Mouse (Mus musculus) bone marrow, adult 2 months (tissue): ENCODE results near the gene Mvb12b. TPM values are rescaled to one million over a fixed set of nuclear protein-coding genes. Genes with fewer than 3 reads are reported as not detected.

Experiments
- H3K27ac ChIP-seq: fragments of 200-500 bp; 2 replicates; pipeline ENCODE4 v1.5.1; 2012; ENCODE audit warnings: low read depth, mild to moderate bottlenecking, control low read depth, inconsistent platforms, low read length; ENCODE audit not compliant: control insufficient read depth, poor library complexity, insufficient read depth
- H3K4me1 ChIP-seq: fragments of 200-500 bp; 2 replicates; pipeline ENCODE4 v1.6.1; 2011; ENCODE audit warnings: low read length; ENCODE audit not compliant: control insufficient read depth, insufficient read depth
- H3K4me3 ChIP-seq: fragments of 200-500 bp; replicated peaks from 2 replicates; pipeline ENCODE3; 2011; ENCODE audit warnings: mild to moderate bottlenecking, low read depth, low read length, control low read depth; ENCODE audit not compliant: control insufficient read depth
- CTCF ChIP-seq: fragments of 200-500 bp; IDR thresholded peaks from 2 replicates; pipeline ENCODE4 v1.5.1; 2011; ENCODE audit warnings: low read length, control low read depth; ENCODE audit not compliant: control insufficient read depth, insufficient read depth
- POLR2A ChIP-seq: fragments of 200-500 bp; IDR thresholded peaks from 2 replicates; pipeline ENCODE4 v1.6.1; 2011; ENCODE audit warnings: low read depth, mild to moderate bottlenecking, control low read depth, low read length, borderline replicate concordance; ENCODE audit not compliant: control insufficient read depth
- WGBS: fragments of 180-500 bp; shearing (Covaris S2); methylation state at CpG from one replicate; pipeline ENCODE4 v1.1.7; 2018; 5-methylcytosine and 5-hydroxymethylcytosine counted together
- polyA plus RNA-seq: library from polyadenylated mRNA; stranded (reverse); fragments of >200 nt; gene quantifications from 2 replicates; pipeline ENCODE4 v1.2.4, GENCODE M21; 2011; ENCODE audit warnings: low replicate concordance; ENCODE audit not compliant: missing spikeins, insufficient read depth, insufficient read length

The Mvb12b gene
- polyA plus RNA-seq, 1 experiment = 38.3 TPM

GRCm38 (mm10) chr2:33718561-33718960 is 169.2 kb downstream of the Mvb12b start:
- WGBS = 70% methylated on average over 6 of the region's 6 CpGs
- Histone ChIP-seq H3K4me1 (no peaks in the 10 kb centered on the region), H3K27ac (no peak overlapping the region), H3K4me3 (no peak overlapping the region)
- TF ChIP-seq CTCF = no peak
- TF ChIP-seq POLR2A = no peak

GRCm38 (mm10) chr2:33717821-33718351 is 169.9 kb downstream of the Mvb12b start:
- H3K4me1 ChIP-seq = no peaks in the 10 kb centered on the region
- no peak overlapping the region for H3K4me3 ChIP-seq
- WGBS = 56% methylated on average over 21 of the region's 21 CpGs
- TF ChIP-seq CTCF (no peak), POLR2A (no peak)
- no peak overlapping the region; the same call in 1 of the 2 replicates for H3K27ac ChIP-seq

GRCm38 (mm10) chr2:33717378-33717777 is 170.4 kb downstream of the Mvb12b start:
- WGBS = 66% methylated on average over 11 of the region's 11 CpGs

DNA sequence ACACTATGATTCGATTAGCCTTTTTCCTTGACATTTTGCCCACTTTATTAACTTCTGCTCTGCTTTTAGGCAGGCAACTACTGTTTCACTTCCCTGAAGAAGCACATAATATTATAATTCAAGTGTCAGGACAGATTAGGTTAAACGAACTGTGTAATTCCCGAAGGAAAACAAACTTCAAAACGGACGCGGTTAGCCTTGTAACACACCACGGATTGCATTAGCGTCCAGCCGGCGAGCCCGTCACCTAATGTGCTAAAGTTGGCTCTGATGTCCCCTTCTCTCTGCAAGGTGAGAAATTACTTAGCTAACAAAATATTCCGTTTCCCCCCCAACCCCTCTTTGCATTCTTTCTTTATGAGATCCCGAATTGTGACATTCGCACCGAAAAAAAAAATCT is 170.9 kb downstream of the Mvb12b start:
- no peak for TF ChIP-seq CTCF
- TF ChIP-seq POLR2A = no peak
- no peak overlapping the region for H3K4me3 ChIP-seq
- WGBS = 74% methylated on average over 15 of the region's 15 CpGs
- H3K27ac ChIP-seq = no peak overlapping the region
- no peaks in the 10 kb centered on the region for H3K4me1 ChIP-seq

More at GRCm38 (mm10) chr2:33717378-33717777, 170.4 kb downstream of the Mvb12b start:
- TF ChIP-seq CTCF (no peak), POLR2A (no peak)
- Histone ChIP-seq H3K27ac (no peak overlapping the region), H3K4me3 (no peak overlapping the region), H3K4me1 (no peaks in the 10 kb centered on the region)

DNA sequence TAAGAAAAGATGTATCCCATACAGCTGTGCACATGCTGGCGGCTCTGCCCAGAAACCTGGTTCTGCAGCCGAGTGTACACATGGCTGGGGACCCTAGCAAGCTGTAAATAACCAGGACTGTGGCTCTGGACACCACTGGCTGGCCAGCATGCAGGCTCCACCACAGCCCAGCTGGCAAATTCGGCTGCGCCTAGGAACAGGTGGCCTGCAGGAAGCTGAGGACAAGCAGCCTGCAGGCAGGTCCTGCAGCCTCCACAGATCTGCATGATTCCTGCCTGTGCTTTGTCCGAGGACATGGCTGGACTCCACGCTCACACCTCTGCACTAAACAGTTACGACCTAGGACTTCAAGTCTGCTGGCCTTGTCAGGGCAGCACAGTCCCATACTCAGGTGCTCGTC is 172.8 kb downstream of the Mvb12b start:
- WGBS = 70% methylated on average over 8 of the region's 8 CpGs
- Histone ChIP-seq H3K4me1 (no peaks in the 10 kb centered on the region), H3K27ac (no peak overlapping the region), H3K4me3 (no peak overlapping the region)
- TF ChIP-seq POLR2A (no peak), CTCF (no peak)

DNA sequence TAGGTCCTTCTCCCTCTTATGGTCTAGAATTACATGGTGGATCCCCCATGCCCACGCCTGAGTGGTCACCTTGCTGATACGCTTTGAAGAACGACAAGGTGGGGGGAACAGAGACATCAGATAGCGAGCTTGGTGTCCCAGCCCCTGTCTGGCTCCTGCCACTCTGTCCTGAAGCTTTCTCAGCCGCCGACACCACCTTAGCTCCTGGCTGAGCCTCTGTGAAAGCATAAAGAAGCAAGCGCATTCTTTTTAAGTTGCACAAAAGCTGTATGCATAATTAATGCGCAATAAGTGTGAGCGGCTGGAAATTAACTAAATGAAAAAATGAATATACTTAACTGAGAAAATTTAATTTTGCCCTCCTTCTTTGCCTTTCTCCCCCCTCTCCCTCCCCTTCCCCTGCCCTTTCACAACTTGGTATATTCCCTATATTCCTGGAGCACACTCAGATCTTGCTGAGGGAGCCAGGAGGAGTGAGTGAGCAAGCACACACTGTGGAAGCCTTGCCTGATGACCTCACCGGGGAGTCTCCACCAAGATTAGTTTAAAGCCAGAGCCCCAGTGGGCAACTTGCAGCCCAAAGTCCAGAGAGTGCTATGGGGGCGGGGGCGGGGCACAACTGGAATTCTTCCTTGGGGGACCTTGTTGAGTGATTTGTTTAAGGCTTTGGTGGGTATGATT is 174.0 kb downstream of the Mvb12b start:
- no peak overlapping the region for H3K27ac ChIP-seq
- no peak overlapping the region for H3K4me3 ChIP-seq
- no peaks in the 10 kb centered on the region for H3K4me1 ChIP-seq
- no peak for TF ChIP-seq POLR2A
- no peak for TF ChIP-seq CTCF
- WGBS = 73% methylated on average over 12 of the region's 12 CpGs

DNA sequence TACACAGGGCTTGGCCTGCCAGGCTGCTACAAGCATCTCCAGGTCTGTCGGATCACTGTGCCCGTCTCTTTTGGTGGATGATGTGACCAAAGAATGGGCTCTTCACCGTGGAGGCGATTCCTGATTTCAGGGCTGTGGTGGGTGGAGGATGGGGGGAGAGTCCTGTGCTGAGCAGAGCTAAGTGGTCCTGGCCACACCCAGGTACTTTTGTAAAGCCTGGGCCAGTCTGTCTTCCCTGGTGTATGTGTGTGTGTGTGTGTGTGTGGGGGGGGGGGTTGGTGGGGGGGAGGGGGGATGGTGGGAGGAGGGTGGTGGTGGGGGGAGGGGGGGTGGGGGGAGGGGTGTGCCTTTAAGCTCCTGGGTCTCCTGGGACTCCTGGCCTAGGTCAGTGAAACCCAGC is 174.9 kb downstream of the Mvb12b start:
- no peak for TF ChIP-seq CTCF
- no peak for TF ChIP-seq POLR2A
- 73% methylated on average over 4 of the region's 4 CpGs for whole genome bisulfite sequencing
- H3K4me3 ChIP-seq = no peak overlapping the region
- H3K4me1 ChIP-seq = no peaks in the 10 kb centered on the region
- no peak overlapping the region for H3K27ac ChIP-seq

GRCm38 (mm10) chr2:33708831-33709230 is 178.9 kb downstream of the Mvb12b start:
- TF ChIP-seq POLR2A = no peak
- no peak for TF ChIP-seq CTCF
- 22% methylated on average over 8 of the region's 8 CpGs for WGBS
- Histone ChIP-seq H3K4me3 (no peak overlapping the region), H3K27ac (no peak overlapping the region), H3K4me1 (no peaks in the 10 kb centered on the region)
